Mouse (Mus musculus): ENCODE results near the gene Jag2. TPM values are rescaled to one million over a fixed set of nuclear protein-coding genes. Genes with fewer than 3 reads are reported as not detected.

The Jag2 gene
- total RNA-seq, 4 experiments from 2014 or later, result 3.7 to 10.1 (median 6.6) TPM

- no peak for DNase-seq
Observed at GRCm38 (mm10) chr12:112900641-112901040, 28.9 kb downstream of the Jag2 start.

GRCm38 (mm10) chr12:112898960-112899359, 30.6 kb downstream of the Jag2 start:
- no peak for DNase-seq

- DNase-seq, result no peak
Observed at GRCm38 (mm10) chr12:112898351-112898750, 31.2 kb downstream of the Jag2 start.

- peak; percentile 65 for DNase-seq
Observed at GRCm38 (mm10) chr12:112897522-112898212, 31.9 kb downstream of the Jag2 start.

- no peak for DNase-seq
Observed at GRCm38 (mm10) chr12:112894969-112895368, 34.6 kb downstream of the Jag2 start.

GRCm38 (mm10) chr12:112894303-112894884, 35.2 kb downstream of the Jag2 start:
- no peak for DNase-seq

- DNase-seq, result no peak
Observed at GRCm38 (mm10) chr12:112885465-112885864, 44.1 kb downstream of the Jag2 start.

- no peak for DNase-seq
Observed at GRCm38 (mm10) chr12:112881301-112881815, 48.2 kb downstream of the Jag2 start.

GRCm38 (mm10) chr12:112880661-112881060, 48.9 kb downstream of the Jag2 start:
- no peak for DNase-seq

- DNase-seq, result no peak
Observed at GRCm38 (mm10) chr12:112879731-112880130, 49.8 kb downstream of the Jag2 start.

- no peak for DNase-seq
Observed at GRCm38 (mm10) chr12:112877607-112878020, 52.0 kb downstream of the Jag2 start.

GRCm38 (mm10) chr12:112877073-112877576, 52.5 kb downstream of the Jag2 start:
- no peak for DNase-seq

- DNase-seq, result peak; percentile 47
Observed at GRCm38 (mm10) chr12:112876332-112877072, 53.1 kb downstream of the Jag2 start.

- peak; percentile 79 for DNase-seq
Observed at GRCm38 (mm10) chr12:112875225-112876013, 54.2 kb downstream of the Jag2 start.

GRCm38 (mm10) chr12:112874199-112874598, 55.4 kb downstream of the Jag2 start:
- DNase-seq, result no peak

- no peak for DNase-seq
Observed at GRCm38 (mm10) chr12:112873452-112874190, 56.0 kb downstream of the Jag2 start.

- no peak for DNase-seq
Observed at GRCm38 (mm10) chr12:112872991-112873390, 56.6 kb downstream of the Jag2 start.

- DNase-seq, result no peak
Observed at GRCm38 (mm10) chr12:112871272-112871671, 58.3 kb downstream of the Jag2 start.

- DNase-seq, result no peak
Observed at GRCm38 (mm10) chr12:112870775-112871174, 58.8 kb downstream of the Jag2 start.

GRCm38 (mm10) chr12:112869783-112870204, 59.8 kb downstream of the Jag2 start:
- DNase-seq, result no peak
